Mouse (Mus musculus): ENCODE data around the gene Tnip1. TPM values are rescaled to one million over a fixed set of nuclear protein-coding genes. Genes with fewer than 3 reads are reported as not detected.

Tnip1 gene
- polyA plus RNA-seq, 1 experiment from 2014 or later = 19.6 TPM

GRCm38 (mm10) chr11:54911671-54912502, 50.8 kb downstream of the Tnip1 start:
- H3K27ac ChIP-seq (ENCODE audit: low read depth, low read length) = no peak overlapping the region
- H3K9me3 ChIP-seq (ENCODE audit: control insufficient read depth, low read length) = no peaks in the 10 kb centered on the region
- H3K4me2 ChIP-seq (ENCODE audit: low read length) = no peak overlapping the region
- no peak overlapping the region for H3K9ac ChIP-seq (ENCODE audit: low read depth, low read length)
- no peaks in the 10 kb centered on the region for H3K27me3 ChIP-seq (replicated peaks; ENCODE audit: control insufficient read depth, insufficient read depth, low read length)
- WGBS = 97% methylated on average over 7 of the region's 7 CpGs
- H3K4me1 ChIP-seq (ENCODE audit: control insufficient read depth, insufficient read depth, low read depth, low read length) = no peaks in the 10 kb centered on the region
- peaks cover 9% of the 10 kb centered on the region for H3K36me3 ChIP-seq (ENCODE audit: control insufficient read depth, insufficient read depth, low read length)
- no peak for ATAC-seq
- no peak overlapping the region for H3K4me3 ChIP-seq (ENCODE audit: low read length)

- WGBS = 94% methylated on average over 3 of the region's 3 CpGs
- H3K4me1 ChIP-seq (ENCODE audit: control insufficient read depth, insufficient read depth, low read depth, low read length) = no peaks in the 10 kb centered on the region
- H3K27ac ChIP-seq (ENCODE audit: low read depth, low read length) = no peak overlapping the region
- H3K9me3 ChIP-seq (ENCODE audit: control insufficient read depth, low read length) = no peaks in the 10 kb centered on the region
- H3K4me2 ChIP-seq (ENCODE audit: low read length) = no peak overlapping the region
- H3K36me3 ChIP-seq (ENCODE audit: control insufficient read depth, insufficient read depth, low read length) = peaks cover 9% of the 10 kb centered on the region
- H3K9ac ChIP-seq (ENCODE audit: low read depth, low read length) = no peak overlapping the region
- ATAC-seq = no peak
- no peaks in the 10 kb centered on the region for H3K27me3 ChIP-seq (replicated peaks; ENCODE audit: control insufficient read depth, insufficient read depth, low read length)
- H3K4me3 ChIP-seq (ENCODE audit: low read length) = no peak overlapping the region
Measured at GRCm38 (mm10) chr11:54911201-54911600, 51.5 kb downstream of the Tnip1 start.

- no peak for ATAC-seq
- 91% methylated on average over 12 of the region's 12 CpGs for WGBS
Measured at GRCm38 (mm10) chr11:54910081-54910665, 52.5 kb downstream of the Tnip1 start.

GRCm38 (mm10) chr11:54909273-54909672, 53.4 kb downstream of the Tnip1 start:
- Histone ChIP-seq H3K4me3 (ENCODE audit: low read length) (no peak overlapping the region), H3K27ac (ENCODE audit: low read depth, low read length) (no peak overlapping the region), H3K4me2 (ENCODE audit: low read length) (no peak overlapping the region), H3K9ac (ENCODE audit: low read depth, low read length) (no peak overlapping the region), H3K27me3 (replicated peaks; ENCODE audit: control insufficient read depth, insufficient read depth, low read length) (no peaks in the 10 kb centered on the region), H3K9me3 (ENCODE audit: control insufficient read depth, low read length) (no peaks in the 10 kb centered on the region), H3K36me3 (ENCODE audit: control insufficient read depth, insufficient read depth, low read length) (peaks cover 6% of the 10 kb centered on the region), H3K4me1 (ENCODE audit: control insufficient read depth, insufficient read depth, low read depth, low read length) (no peaks in the 10 kb centered on the region)
- WGBS = 97% methylated on average over 11 of the region's 11 CpGs
- no peak for ATAC-seq

More at GRCm38 (mm10) chr11:54910081-54910665, 52.5 kb downstream of the Tnip1 start:
- Histone ChIP-seq H3K4me2 (ENCODE audit: low read length) (no peak overlapping the region), H3K36me3 (ENCODE audit: control insufficient read depth, insufficient read depth, low read length) (peaks cover 9% of the 10 kb centered on the region), H3K27me3 (replicated peaks; ENCODE audit: control insufficient read depth, insufficient read depth, low read length) (no peaks in the 10 kb centered on the region), H3K9ac (ENCODE audit: low read depth, low read length) (no peak overlapping the region), H3K4me3 (ENCODE audit: low read length) (no peak overlapping the region), H3K4me1 (ENCODE audit: control insufficient read depth, insufficient read depth, low read depth, low read length) (no peaks in the 10 kb centered on the region), H3K9me3 (ENCODE audit: control insufficient read depth, low read length) (no peaks in the 10 kb centered on the region), H3K27ac (ENCODE audit: low read depth, low read length) (no peak overlapping the region)

GRCm38 (mm10) chr11:54907259-54907658, 55.5 kb downstream of the Tnip1 start:
- Histone ChIP-seq H3K4me3 (ENCODE audit: low read length) (no peak overlapping the region), H3K9me3 (ENCODE audit: control insufficient read depth, low read length) (no peaks in the 10 kb centered on the region), H3K4me2 (ENCODE audit: low read length) (no peak overlapping the region), H3K27me3 (replicated peaks; ENCODE audit: control insufficient read depth, insufficient read depth, low read length) (no peaks in the 10 kb centered on the region), H3K9ac (ENCODE audit: low read depth, low read length) (no peak overlapping the region), H3K27ac (ENCODE audit: low read depth, low read length) (no peak overlapping the region), H3K36me3 (ENCODE audit: control insufficient read depth, insufficient read depth, low read length) (peaks cover 6% of the 10 kb centered on the region), H3K4me1 (ENCODE audit: control insufficient read depth, insufficient read depth, low read depth, low read length) (no peaks in the 10 kb centered on the region; the same call in 1 of the 2 replicates)
- no peak for ATAC-seq
- WGBS = 92% methylated on average over 5 of the region's 5 CpGs

GRCm38 (mm10) chr11:54906466-54906865, 56.3 kb downstream of the Tnip1 start:
- H3K4me1 ChIP-seq (ENCODE audit: control insufficient read depth, insufficient read depth, low read depth, low read length) = no peaks in the 10 kb centered on the region; the same call in 1 of the 2 replicates
- H3K27ac ChIP-seq (ENCODE audit: low read depth, low read length) = no peak overlapping the region
- H3K4me3 ChIP-seq (ENCODE audit: low read length) = no peak overlapping the region
- H3K9me3 ChIP-seq (ENCODE audit: control insufficient read depth, low read length) = no peaks in the 10 kb centered on the region
- WGBS = 89% methylated on average over 4 of the region's 4 CpGs
- ATAC-seq = no peak
- H3K27me3 ChIP-seq (replicated peaks; ENCODE audit: control insufficient read depth, insufficient read depth, low read length) = no peaks in the 10 kb centered on the region
- no peak overlapping the region for H3K4me2 ChIP-seq (ENCODE audit: low read length)
- H3K36me3 ChIP-seq (ENCODE audit: control insufficient read depth, insufficient read depth, low read length) = peaks cover 6% of the 10 kb centered on the region
- H3K9ac ChIP-seq (ENCODE audit: low read depth, low read length) = no peak overlapping the region

GRCm38 (mm10) chr11:54905931-54906330, 56.8 kb downstream of the Tnip1 start:
- Histone ChIP-seq H3K4me1 (ENCODE audit: control insufficient read depth, insufficient read depth, low read depth, low read length) (no peaks in the 10 kb centered on the region; the same call in 1 of the 2 replicates), H3K9me3 (ENCODE audit: control insufficient read depth, low read length) (no peaks in the 10 kb centered on the region), H3K27me3 (replicated peaks; ENCODE audit: control insufficient read depth, insufficient read depth, low read length) (no peaks in the 10 kb centered on the region), H3K4me3 (ENCODE audit: low read length) (no peak overlapping the region), H3K9ac (ENCODE audit: low read depth, low read length) (no peak overlapping the region), H3K36me3 (ENCODE audit: control insufficient read depth, insufficient read depth, low read length) (peaks cover 5% of the 10 kb centered on the region; the same call in 1 of the 2 replicates), H3K27ac (ENCODE audit: low read depth, low read length) (no peak overlapping the region), H3K4me2 (ENCODE audit: low read length) (no peak overlapping the region)
- 74% methylated on average over 4 of the region's 4 CpGs for WGBS
- no peak for ATAC-seq

- no peak for ATAC-seq
- WGBS = 77% methylated on average over 3 of the region's 3 CpGs
- Histone ChIP-seq H3K9me3 (ENCODE audit: control insufficient read depth, low read length) (no peaks in the 10 kb centered on the region), H3K27me3 (replicated peaks; ENCODE audit: control insufficient read depth, insufficient read depth, low read length) (no peaks in the 10 kb centered on the region), H3K9ac (ENCODE audit: low read depth, low read length) (no peak overlapping the region), H3K4me3 (ENCODE audit: low read length) (no peak overlapping the region), H3K4me2 (ENCODE audit: low read length) (no peak overlapping the region), H3K27ac (ENCODE audit: low read depth, low read length) (no peak overlapping the region), H3K4me1 (ENCODE audit: control insufficient read depth, insufficient read depth, low read depth, low read length) (no peaks in the 10 kb centered on the region; the same call in 1 of the 2 replicates), H3K36me3 (ENCODE audit: control insufficient read depth, insufficient read depth, low read length) (no peaks in the 10 kb centered on the region; the same call in 1 of the 2 replicates)
Measured at GRCm38 (mm10) chr11:54905086-54905485, 57.6 kb downstream of the Tnip1 start.

GRCm38 (mm10) chr11:54903940-54904706, 58.6 kb downstream of the Tnip1 start:
- Histone ChIP-seq H3K4me2 (ENCODE audit: low read length) (no peak overlapping the region), H3K4me1 (ENCODE audit: control insufficient read depth, insufficient read depth, low read depth, low read length) (no peaks in the 10 kb centered on the region; the same call in 1 of the 2 replicates), H3K36me3 (ENCODE audit: control insufficient read depth, insufficient read depth, low read length) (no peaks in the 10 kb centered on the region; the same call in 1 of the 2 replicates), H3K9ac (ENCODE audit: low read depth, low read length) (no peak overlapping the region), H3K4me3 (ENCODE audit: low read length) (no peak overlapping the region), H3K9me3 (ENCODE audit: control insufficient read depth, low read length) (no peaks in the 10 kb centered on the region), H3K27me3 (replicated peaks; ENCODE audit: control insufficient read depth, insufficient read depth, low read length) (no peaks in the 10 kb centered on the region), H3K27ac (ENCODE audit: low read depth, low read length) (no peak overlapping the region)
- no peak for ATAC-seq
- 39% methylated on average over 4 of the region's 4 CpGs for WGBS

Data from hindbrain, embryonic 16.5 days (tissue).